Mouse (Mus musculus) left cerebral cortex, adult 8-10 months (tissue): Measurements from ENCODE around the gene Map3k11. TPM values are rescaled to one million over a fixed set of nuclear protein-coding genes. Genes with fewer than 3 reads are reported as not detected.

ENCODE experiments used
- DNase-seq, 2 experiments: peaks; one replicate each; pipeline ENCODE4 v3.0.0; 2022; ENCODE audit warnings: low spot score in 2 of 2
- microRNA-seq, 2 experiments: library from miRNA; unstranded; fragments of <30 nt; microRNA quantifications; one replicate each; pipeline ENCODE4 v1.2.0; 2022
- total RNA-seq, 4 experiments: library from RNA; stranded (reverse); gene quantifications; 2 replicates each; pipeline ENCODE4 v1.2.4; 2022

The Map3k11 gene
- total RNA-seq, 4 experiments from 2014 or later = 19.0 to 20.2 (median 19.7) TPM

DNA sequence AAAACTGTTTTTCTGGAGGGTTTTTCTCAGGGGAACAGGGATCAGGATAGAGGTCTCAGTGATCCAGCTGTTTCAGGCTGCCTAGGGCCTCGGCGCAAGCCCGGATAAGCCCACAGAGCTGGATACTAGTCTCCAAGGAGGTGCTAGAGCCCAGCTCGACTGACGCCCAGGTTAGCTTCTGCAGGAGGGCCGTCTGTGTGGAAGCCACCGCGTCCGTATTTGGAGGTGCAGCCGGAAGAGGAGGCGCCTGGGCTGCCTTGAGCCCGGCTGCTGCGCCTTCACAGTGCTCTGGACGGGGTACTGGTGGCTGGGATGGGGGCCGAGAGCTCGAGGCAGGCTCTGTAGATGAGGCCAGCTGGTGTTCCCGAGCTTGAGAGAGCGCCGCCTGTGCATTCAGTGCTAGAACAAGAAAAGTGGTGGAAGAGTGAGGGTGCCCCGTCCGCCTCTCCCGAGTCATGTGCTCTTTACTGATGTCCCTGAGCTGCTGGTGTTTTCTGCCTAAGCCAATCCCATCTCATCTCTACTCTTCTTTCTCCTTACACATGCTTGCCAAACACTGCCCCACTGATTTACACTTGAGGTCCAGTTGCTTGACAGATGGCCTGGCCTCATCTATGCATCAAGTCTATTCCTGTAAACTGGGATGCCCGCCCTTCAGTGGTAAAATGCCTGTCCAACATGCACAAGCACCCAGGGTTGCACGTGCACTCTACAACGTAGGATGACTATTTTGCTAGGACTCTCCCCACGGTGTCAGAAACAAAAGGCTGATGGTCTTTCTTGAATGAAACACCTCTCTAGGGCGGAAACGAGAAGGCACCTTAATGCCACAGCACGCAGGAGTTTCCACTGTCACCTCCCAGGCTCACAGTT is 42.0 kb downstream of the Map3k11 start:
- DNase-seq = no peak

DNA sequence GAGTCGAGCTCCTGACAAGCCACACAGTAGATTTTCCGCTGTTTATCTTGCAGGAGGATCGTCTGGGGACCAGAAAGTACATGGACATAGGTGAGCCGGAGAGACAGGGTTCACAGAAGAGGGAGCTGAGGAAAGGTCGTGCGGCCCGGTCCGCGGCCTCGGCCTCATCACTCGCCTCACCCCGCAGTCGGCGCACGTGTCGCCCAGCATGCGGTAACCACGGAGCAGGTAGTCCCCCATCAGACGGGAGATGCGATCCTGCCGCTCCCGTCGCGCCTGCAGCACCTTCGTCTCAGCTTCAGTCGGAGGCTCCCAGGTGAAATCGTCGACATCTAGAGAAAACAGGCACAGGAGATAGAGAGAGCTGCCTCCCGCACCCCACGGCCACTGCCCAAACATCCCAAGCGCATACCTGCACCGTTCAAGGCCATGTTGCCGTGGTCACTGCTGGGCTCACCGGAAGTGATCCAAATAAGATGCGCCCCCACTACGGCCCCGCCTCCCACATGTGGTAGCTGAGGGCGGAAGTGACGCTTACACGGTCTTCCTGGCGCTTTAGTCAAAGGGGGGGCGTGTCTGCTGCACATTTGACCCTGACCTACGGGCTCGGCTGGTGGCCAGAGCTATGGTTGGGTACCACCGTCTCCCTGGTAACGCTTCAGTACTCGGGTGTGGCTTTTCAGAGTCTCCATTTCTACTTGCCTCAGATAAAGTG is 42.9 kb downstream of the Map3k11 start:
- peak; percentile 82 to 91 for DNase-seq

DNA sequence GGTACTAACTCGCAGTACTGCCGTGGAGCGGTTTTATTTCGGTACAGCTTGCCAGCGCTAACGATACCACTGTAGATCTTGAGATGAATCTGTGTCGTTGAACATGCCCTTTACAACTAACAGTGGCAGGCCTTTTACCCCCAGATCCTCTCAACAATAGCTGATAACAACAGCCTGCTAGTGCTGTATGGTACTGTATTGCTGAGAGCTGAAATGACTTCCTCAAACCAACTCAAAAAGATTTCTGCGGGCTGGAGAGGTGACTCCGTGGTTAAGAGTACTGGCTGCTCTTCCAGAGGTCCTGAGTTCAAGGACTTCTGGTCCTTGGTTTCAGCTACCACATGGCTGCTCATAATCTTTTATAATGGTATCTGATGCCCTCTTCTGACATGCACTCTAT is 45.8 kb downstream of the Map3k11 start:
- DNase-seq = no peak

DNA sequence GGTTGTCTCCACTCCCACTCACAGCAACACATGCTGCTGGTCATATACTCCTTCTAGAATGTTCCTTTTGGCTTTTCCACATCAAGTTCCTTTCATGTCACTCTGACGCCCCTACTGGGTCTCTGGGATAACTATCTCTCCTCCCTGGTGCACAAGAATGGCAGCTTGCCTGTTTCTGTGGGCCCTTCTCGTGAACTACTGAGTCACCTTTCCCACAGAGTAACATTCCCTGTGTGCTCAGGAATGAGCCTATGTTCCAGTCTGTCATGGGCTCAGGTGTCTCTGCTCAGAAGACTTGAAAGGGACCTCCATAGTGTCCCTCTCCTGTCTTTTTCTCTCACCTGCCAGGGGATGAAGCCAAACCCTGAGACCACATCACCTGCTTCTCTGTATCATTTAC is 50.9 kb downstream of the Map3k11 start:
- no peak for DNase-seq

GRCm38 (mm10) chr19:5740320-5741317 is 52.1 kb downstream of the Map3k11 start, which contains the start of gene Ltbp3:
TSS of gene Ltbp3 (plus strand) at chr19:5740904.
- DNase-seq = no peak

DNA sequence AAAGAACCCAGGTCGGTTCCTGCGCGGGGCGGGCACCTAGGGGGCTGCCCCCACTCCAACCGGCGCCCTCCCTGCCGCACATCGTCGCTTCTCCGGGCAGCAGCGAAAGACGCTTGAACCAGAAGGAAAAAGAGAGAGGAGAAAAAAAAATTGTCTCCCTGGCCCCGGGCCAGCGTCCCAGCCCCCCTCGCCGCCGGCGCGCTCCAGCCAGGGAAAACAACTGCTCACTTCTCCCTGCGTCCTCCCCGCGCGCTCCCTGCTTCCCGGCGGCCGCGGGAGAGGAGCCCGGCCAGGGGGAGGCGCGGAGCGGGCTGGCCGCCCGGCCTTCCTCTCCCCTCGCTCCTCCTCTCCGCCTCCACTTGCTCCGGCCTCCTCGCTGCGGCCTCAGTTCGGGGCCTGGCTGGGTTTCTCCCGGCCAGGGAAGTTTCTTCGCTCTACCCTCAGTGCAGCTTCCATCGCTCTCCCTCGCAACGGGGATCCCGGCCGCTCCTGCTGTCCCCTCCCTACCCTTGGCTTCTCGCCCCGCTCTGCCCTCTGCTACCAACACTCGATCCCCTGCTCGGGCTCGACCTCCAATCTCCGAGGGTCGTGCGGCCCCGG is 53.2 kb downstream of the Map3k11 start:
- peak in 1 of 2 experiments; percentile 59 for DNase-seq

GRCm38 (mm10) chr19:5742241-5742641 is 53.7 kb downstream of the Map3k11 start:
- DNase-seq = no peak

- no peak for DNase-seq
Measured at GRCm38 (mm10) chr19:5743576-5743975, 55.0 kb downstream of the Map3k11 start.

GRCm38 (mm10) chr19:5745756-5746710 is 57.5 kb downstream of the Map3k11 start:
- DNase-seq = no peak

DNA sequence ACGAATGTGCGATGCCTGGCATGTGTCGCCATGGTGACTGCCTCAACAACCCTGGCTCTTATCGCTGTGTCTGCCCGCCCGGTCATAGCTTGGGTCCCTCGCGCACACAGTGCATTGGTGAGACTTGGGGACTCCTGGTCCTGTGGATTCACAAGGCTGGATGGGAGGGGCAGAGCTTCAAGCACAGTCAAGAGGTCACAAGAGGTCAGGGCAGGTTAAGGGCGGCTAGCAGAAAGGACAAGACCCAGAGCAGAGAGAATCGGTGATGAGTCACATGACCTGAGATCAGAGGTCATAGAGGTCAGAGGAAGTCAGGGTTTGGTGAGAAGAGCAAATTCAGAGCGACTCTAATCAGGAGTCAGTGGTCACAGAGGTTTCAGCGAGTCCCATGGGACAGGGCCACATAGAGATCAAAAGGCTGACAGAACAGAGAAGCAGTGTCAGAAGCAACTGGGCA is 58.4 kb downstream of the Map3k11 start:
- DNase-seq = no peak

DNA sequence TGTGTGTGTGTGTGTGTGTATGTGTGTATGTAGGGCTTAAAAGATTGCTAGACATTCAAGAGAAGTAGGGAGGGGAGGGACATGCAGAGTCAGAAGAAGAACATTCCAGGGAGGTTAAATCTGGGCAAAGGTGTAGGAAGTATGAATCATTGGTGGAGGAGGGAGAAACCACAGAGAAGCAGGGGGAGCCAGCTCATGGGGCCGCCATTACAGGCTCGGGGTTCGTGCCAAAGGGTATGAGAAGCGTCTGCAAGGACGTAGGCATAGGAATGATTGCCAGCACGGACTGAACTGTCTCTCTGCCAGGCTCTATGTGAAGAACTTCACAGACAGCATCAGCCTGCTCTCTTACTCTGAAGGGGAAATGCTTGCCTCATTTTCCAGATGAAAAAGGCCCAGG is 60.9 kb downstream of the Map3k11 start:
- no peak for DNase-seq

- no peak for DNase-seq
Measured at GRCm38 (mm10) chr19:5750951-5751350, 62.4 kb downstream of the Map3k11 start.

- DNase-seq = no peak
Measured at GRCm38 (mm10) chr19:5751742-5752141, 63.2 kb downstream of the Map3k11 start.

Small RNA genes within 50 kb of the gene (microRNA-seq; reads per million reads assigned to microRNA genes)
- gene Mir6987 = 0.66 to 2.5 reads per million in 2 experiments

Other genes starting within 250 kb of the Map3k11 start
- not detected for gene Fosl1, start 241.2 kb upstream of the Map3k11 start, total RNA-seq
- 10 to 100 TPM; 26.2 to 30.7 (median 29.4) TPM for gene Ccdc85b, start 230.8 kb upstream of the Map3k11 start, total RNA-seq
- gene Fibp, start 228.1 kb upstream of the Map3k11 start, total RNA-seq = 100 to 1,000 TPM in 1 of 4 experiments, 10 to 100 TPM in 3; 89.0 to 124 (median 93.6) TPM
- 1 to 10 TPM in 1 of 4 experiments, under 1 TPM in 3; 0.30 to 1.0 (median 0.46) TPM for gene Ctsw, start 220.2 kb upstream of the Map3k11 start, total RNA-seq
- gene Efemp2, start 214.8 kb upstream of the Map3k11 start, total RNA-seq = 10 to 100 TPM; 16.0 to 21.9 (median 18.7) TPM
- 10 to 100 TPM; 29.7 to 36.3 (median 35.4) TPM for gene Mus81, start 200.3 kb upstream of the Map3k11 start, total RNA-seq
- 1,000 to 10,000 TPM; 1,338 to 1,440 (median 1,412) TPM for gene Cfl1, start 198.3 kb upstream of the Map3k11 start, total RNA-seq
- 1 to 10 TPM; 6.6 to 8.6 (median 7.1) TPM for gene 1700020D05Rik, start 185.0 kb upstream of the Map3k11 start, total RNA-seq
- gene Snx32, start 178.2 kb upstream of the Map3k11 start, total RNA-seq = 10 to 100 TPM; 82.4 to 93.9 (median 89.3) TPM
- gene Ovol1, start 128.1 kb upstream of the Map3k11 start, total RNA-seq = not detected
- 1 to 10 TPM; 6.9 to 9.1 (median 7.8) TPM for gene Ap5b1, start 120.7 kb upstream of the Map3k11 start, total RNA-seq
- gene Rnaseh2c, start 86.9 kb upstream of the Map3k11 start, total RNA-seq = 10 to 100 TPM; 68.0 to 88.2 (median 72.1) TPM
- 100 to 1,000 TPM in 1 of 4 experiments, 10 to 100 TPM in 3; 87.3 to 115 (median 97.0) TPM for gene Kat5, start 78.5 kb upstream of the Map3k11 start, total RNA-seq
- gene Rela, start 51.3 kb upstream of the Map3k11 start, total RNA-seq = 10 to 100 TPM; 22.5 to 25.3 (median 23.7) TPM
- 10 to 100 TPM; 12.5 to 20.7 (median 14.9) TPM for gene Sipa1, start 25.0 kb upstream of the Map3k11 start, total RNA-seq
- 10 to 100 TPM; 74.4 to 86.8 (median 80.3) TPM for gene Pcnx3, start 166 bp downstream of the Map3k11 start, total RNA-seq
- under 1 TPM in 1 of 4 experiments, not detected in 3; 0.37 TPM for gene Kcnk7, start 15.6 kb downstream of the Map3k11 start, total RNA-seq
- gene Ehbp1l1, start 37.6 kb downstream of the Map3k11 start, total RNA-seq = 10 to 100 TPM; 15.8 to 22.9 (median 19.9) TPM
- gene Fam89b, start 40.9 kb downstream of the Map3k11 start, total RNA-seq = 10 to 100 TPM; 24.9 to 30.9 (median 26.1) TPM
- gene Ltbp3, start 52.2 kb downstream of the Map3k11 start, total RNA-seq = 10 to 100 TPM; 35.0 to 42.2 (median 41.3) TPM
- gene Scyl1, start 82.7 kb downstream of the Map3k11 start, total RNA-seq = 100 to 1,000 TPM in 1 of 4 experiments, 10 to 100 TPM in 3; 88.9 to 100 (median 94.9) TPM
- 10 to 100 TPM; 12.1 to 19.9 (median 13.7) TPM for gene Frmd8, start 186.5 kb downstream of the Map3k11 start, total RNA-seq
- gene Slc25a45, start 189.1 kb downstream of the Map3k11 start, total RNA-seq = 1 to 10 TPM; 3.2 to 5.1 (median 4.1) TPM
- 1 to 10 TPM; 3.9 to 5.6 (median 5.0) TPM for gene Tigd3, start 205.4 kb downstream of the Map3k11 start, total RNA-seq
- gene Dpf2, start 224.3 kb downstream of the Map3k11 start, total RNA-seq = 10 to 100 TPM; 76.4 to 87.8 (median 81.6) TPM
- 1 to 10 TPM; 6.1 to 7.4 (median 6.4) TPM for gene Cdc42ep2, start 236.1 kb downstream of the Map3k11 start, total RNA-seq